Comparison of ENCODE assay signal across 8 mouse cellular contexts in the genomic region with DNA sequence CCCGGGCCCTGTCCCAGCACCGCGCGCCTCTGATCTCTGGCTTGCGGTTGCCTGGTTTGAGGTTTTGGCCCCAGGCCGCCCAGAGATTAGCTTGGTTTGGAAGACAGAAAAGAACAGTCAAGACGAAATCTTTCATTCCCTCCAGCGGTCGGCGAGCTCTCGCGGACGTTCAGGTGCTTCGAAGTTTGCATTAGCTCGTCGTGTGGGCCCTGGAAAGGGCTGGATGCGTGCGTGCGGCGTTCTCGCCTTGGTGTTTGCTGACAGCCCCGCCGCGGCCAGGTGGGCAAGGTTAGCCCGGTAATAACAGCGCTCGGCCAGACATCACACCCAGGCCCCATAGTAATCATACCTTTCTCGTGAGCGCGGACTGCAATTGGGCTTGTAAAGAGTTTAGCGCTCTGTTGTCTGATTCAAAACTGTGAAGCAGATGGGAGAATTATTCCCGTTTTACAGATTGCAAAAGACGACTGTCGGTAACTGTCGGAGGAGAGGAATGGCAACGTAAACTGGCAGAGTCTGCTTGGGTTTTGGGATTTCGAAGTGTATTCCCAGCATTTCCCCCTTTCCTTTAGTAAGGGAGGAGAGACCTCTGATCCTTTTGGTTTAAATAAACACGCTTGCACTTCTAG. TPM values are rescaled to one million over a fixed set of nuclear protein-coding genes. Genes with fewer than 3 reads are reported as not detected.
DNase-seq lines count a peak whose midpoint lies in the region; ATAC-seq and TF ChIP-seq lines count a peak whose summit lies in the region.

No protein-coding gene starts in this region.

- TF ChIP-seq POLR2A in liver, adult 2 months (IDR thresholded peaks at IDR 0.05; ENCODE audit: extremely low read depth, insufficient read depth, low read length) = no peak

- peak overlapping the region; percentile 90 for H3K4me2 ChIP-seq in forebrain, embryonic 14.5 days (ENCODE audit: low read length)
- peak overlapping the region; percentile 60 for H3K4me2 ChIP-seq in stomach, embryonic 14.5 days (replicated peaks; ENCODE audit: low read depth, low read length)

- WGBS in forebrain, embryonic 14.5 days = under 1% methylated on average over 38 of the region's 38 CpGs
- 1% methylated on average over 38 of the region's 38 CpGs for WGBS in liver, adult 2 months
- under 1% methylated on average over 38 of the region's 38 CpGs for WGBS in stomach, embryonic 14.5 days

- peak; percentile 53 for ATAC-seq in forebrain, embryonic 14.5 days
- ATAC-seq in stomach, embryonic 14.5 days (ENCODE audit: insufficient number of reproducible peaks, insufficient read depth, low FRiP score, low read depth) = peak; percentile 29

- H3K9me3 ChIP-seq in forebrain, embryonic 14.5 days (replicated peaks; ENCODE audit: control insufficient read depth, low read length) = no peaks in the 10 kb centered on the region
- H3K9me3 ChIP-seq in stomach, embryonic 14.5 days (ENCODE audit: control insufficient read depth, low read depth, low read length) = no peaks in the 10 kb centered on the region

- TF ChIP-seq CTCF in layer of hippocampus, adult 2 months (conservative IDR thresholded peaks at IDR 0.05) = no peak
- no peak for TF ChIP-seq CTCF in liver, adult 2 months (IDR thresholded peaks at IDR 0.05; ENCODE audit: low read depth, low read length)

- peak overlapping the region; percentile 93 for H3K9ac ChIP-seq in forebrain, embryonic 14.5 days (ENCODE audit: low read length)
- H3K9ac ChIP-seq in liver, adult 2 months (ENCODE audit: low read depth, low read length) = peak overlapping the region; percentile 61
- peak overlapping the region; percentile 87 for H3K9ac ChIP-seq in stomach, embryonic 14.5 days (replicated peaks; ENCODE audit: low read depth, low read length)

- H3K27ac ChIP-seq in layer of hippocampus, adult 2 months = peak overlapping the region; percentile 94
- H3K27ac ChIP-seq in forebrain, embryonic 14.5 days (ENCODE audit: low read depth, low read length) = peak overlapping the region; percentile 89
- H3K27ac ChIP-seq in liver, adult 2 months (replicated peaks; ENCODE audit: insufficient read depth, low read depth, low read length) = peak overlapping the region; percentile 71
- H3K27ac ChIP-seq in stomach, embryonic 14.5 days (ENCODE audit: low read length) = peak overlapping the region; percentile 94

- peak overlapping the region; percentile 98 for H3K4me3 ChIP-seq in layer of hippocampus, adult 2 months
- H3K4me3 ChIP-seq in forebrain, embryonic 14.5 days (ENCODE audit: low read depth, low read length) = peak overlapping the region; percentile 91
- peak overlapping the region; percentile 91 for H3K4me3 ChIP-seq in liver, adult 2 months (ENCODE audit: insufficient read depth, low read depth, low read length)
- peak overlapping the region; percentile 97 for H3K4me3 ChIP-seq in stomach, embryonic 14.5 days (ENCODE audit: low read depth, low read length)

- H3K27me3 ChIP-seq in forebrain, embryonic 14.5 days (replicated peaks; ENCODE audit: control insufficient read depth, insufficient read depth, low read length) = no peaks in the 10 kb centered on the region
- no peaks in the 10 kb centered on the region for H3K27me3 ChIP-seq in liver, adult 2 months (ENCODE audit: control insufficient read depth, insufficient read depth, low read length)
- H3K27me3 ChIP-seq in stomach, embryonic 14.5 days (ENCODE audit: control insufficient read depth, insufficient read depth, low read length) = no peaks in the 10 kb centered on the region

- peak in 1 of 2 experiments; percentile 19 for DNase-seq in layer of hippocampus, adult 2 months (ENCODE audit: low spot score in 2 of 2)
- DNase-seq in layer of hippocampus, postnatal 36 days = no peak
- peak; percentile 40 for DNase-seq in WW6 (ENCODE audit: low read depth, low spot score)
- DNase-seq in forebrain, embryonic 14.5 days (ENCODE audit: low spot score) = peak; percentile 45
- DNase-seq in liver, adult 2 months (ENCODE audit: extremely low read depth, low read depth, low spot score) = peak; percentile 28
- DNase-seq in c-Kit-positive CD71-positive TER-119-positive erythroid progenitor cells, embryonic 14.5 days (ENCODE audit: low spot score) = no peak
- no peak for DNase-seq in cerebellum, adult 11-12 months

- H3K36me3 ChIP-seq in forebrain, embryonic 14.5 days (ENCODE audit: control insufficient read depth, insufficient read depth, low read length) = no peaks in the 10 kb centered on the region
- peaks cover 2% of the 10 kb centered on the region for H3K36me3 ChIP-seq in liver, adult 2 months (ENCODE audit: control insufficient read depth, insufficient read depth, low read length)
- no peaks in the 10 kb centered on the region for H3K36me3 ChIP-seq in stomach, embryonic 14.5 days (ENCODE audit: control insufficient read depth, insufficient read depth, low read length)

- H3K4me1 ChIP-seq in forebrain, embryonic 14.5 days (ENCODE audit: control insufficient read depth, insufficient read depth, low read length) = peaks cover 10% of the 10 kb centered on the region; the same call in 1 of the 2 replicates
- peaks cover 5% of the 10 kb centered on the region; the same call in 1 of the 2 replicates for H3K4me1 ChIP-seq in liver, adult 2 months (ENCODE audit: control insufficient read depth, insufficient read depth, low read length)
- peaks cover 22% of the 10 kb centered on the region for H3K4me1 ChIP-seq in stomach, embryonic 14.5 days (ENCODE audit: control insufficient read depth, insufficient read depth, low read length)

- H3K79me2 ChIP-seq in liver, adult 2 months (ENCODE audit: control insufficient read depth, insufficient read depth, low read length) = peaks cover 7% of the 10 kb centered on the region; the same call in 1 of the 2 replicates

RNA-seq across cellular contexts. Expression of gene Pik3c2a, which starts 0.6 kb away (rescaled TPM):
- 10 to 100 TPM; 28.9 to 31.0 TPM for total RNA-seq in layer of hippocampus, adult 2 months (2021)
- total RNA-seq in layer of hippocampus, postnatal 36 days (2021) = 10 to 100 TPM; 28.5 to 30.0 TPM
- polyA plus RNA-seq in forebrain, embryonic 14.5 days (2014; fragmentation: Nextera tagmentation; extraction: Ambion mirVana) = 11.7 and 16.3 TPM in 2 replicates
- total RNA-seq in liver, adult 2 months (2014; rRNA removed) = 39.7 and 40.7 TPM in 2 replicates
- 1.7 and 1.8 TPM in 2 replicates for polyA plus RNA-seq in liver, adult 2 months (2012; rRNA removed)
- 40.2 and 42.4 TPM in 2 replicates for polyA plus RNA-seq in stomach, embryonic 14.5 days (2014; fragmentation: Nextera tagmentation; extraction: Ambion mirVana)

Comparison
In these comparisons a context has a peak if more than half of its experiments do, and no peak if none do; other contexts are left out.
1. DNase-seq: peak in WW6 (single experiment), forebrain, embryonic 14.5 days (single experiment) and liver, adult 2 months (single experiment); none in layer of hippocampus, postnatal 36 days (0 of 2), c-Kit-positive CD71-positive TER-119-positive erythroid progenitor cells, embryonic 14.5 days (single experiment) and cerebellum, adult 11-12 months (single experiment).
2. Peak in every context shown above with its lines, with median percentiles within 50 percentile points of each other: H3K27ac ChIP-seq, H3K4me3 ChIP-seq and H3K9ac ChIP-seq.